Mouse (Mus musculus) mature B cell (primary cell): ENCODE results near the gene Xrcc3.

Experiments
- in situ Hi-C: fragments of 300-500 bp; cut with MboI; formaldehyde crosslinking; loops from 2 replicates; pipeline ENCODE4 v1.14.3; 2019

The Xrcc3 gene

DNA sequence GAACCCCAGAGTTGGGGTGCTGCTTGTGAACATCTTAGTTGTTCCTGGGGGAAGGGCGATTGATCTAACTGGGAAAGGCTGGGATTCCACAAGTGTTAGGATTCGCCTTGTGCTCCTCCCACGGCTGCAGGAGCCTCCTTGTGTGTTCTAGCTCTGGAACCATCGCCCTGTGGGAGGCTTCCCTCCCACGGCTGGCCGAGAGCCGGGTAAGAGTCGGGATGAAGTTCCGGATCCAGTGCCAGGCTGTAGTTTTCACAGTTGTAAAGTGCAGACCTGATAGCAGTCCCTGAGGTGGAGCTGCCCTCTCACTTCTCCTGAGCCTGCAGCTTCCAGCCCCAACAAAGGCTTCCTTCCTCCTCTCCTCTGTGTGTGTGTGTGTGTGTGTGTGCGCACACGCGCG, 2.9 kb upstream of the Xrcc3 start:
- in situ Hi-C loops, result no loop called here

DNA sequence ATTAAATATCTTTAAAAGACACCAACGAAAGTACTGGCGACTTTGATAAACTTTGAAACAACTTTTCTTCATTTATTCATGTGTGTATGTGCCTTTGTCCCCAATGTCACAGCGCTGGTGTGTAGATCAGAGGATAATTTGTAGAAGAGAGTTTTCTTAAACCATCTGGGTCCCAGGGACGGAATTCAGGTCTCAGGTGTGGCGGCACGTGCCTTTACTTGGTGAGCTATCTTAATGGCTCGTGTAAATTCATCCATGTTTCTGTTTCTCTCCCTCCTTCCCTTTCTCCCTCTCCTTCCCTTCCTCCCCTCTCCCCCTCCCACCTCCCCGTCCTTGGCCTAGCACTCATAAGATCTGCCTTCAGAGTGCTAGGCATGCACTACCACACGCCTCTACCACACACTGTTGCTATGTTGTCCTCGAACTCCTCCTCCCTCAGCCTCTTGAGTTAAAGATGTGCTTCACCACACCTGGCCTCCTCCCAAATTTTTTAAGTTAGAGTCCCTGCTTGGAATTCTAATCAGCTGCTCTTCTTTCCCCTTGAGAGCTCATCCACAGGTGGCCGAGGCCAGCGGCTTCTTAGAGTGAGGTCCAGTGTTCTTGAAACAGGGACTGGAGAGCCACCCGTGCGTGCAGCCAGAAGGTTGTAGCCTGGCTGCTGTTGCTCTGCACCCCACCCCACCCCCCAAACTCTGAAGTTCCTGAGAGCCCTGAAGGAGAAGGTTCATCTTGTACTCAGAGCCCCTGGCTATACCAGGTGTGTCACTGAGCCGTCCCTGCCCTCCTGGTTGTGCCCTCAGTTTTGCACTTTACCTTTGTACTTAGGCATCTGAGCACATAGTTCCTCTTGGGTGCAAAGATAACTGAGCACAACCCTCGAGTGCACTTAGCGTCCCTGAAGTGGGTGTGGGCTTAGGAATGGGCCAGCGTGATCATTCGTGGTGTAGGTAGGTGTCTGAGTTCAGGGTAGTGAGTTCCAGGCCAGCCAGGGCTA, 1.4 kb upstream of the Xrcc3 start:
- in situ Hi-C loops, result no loop called here

GRCm38 (mm10) chr12:111813111-111813765, 435 bp downstream of the Xrcc3 start:
- in situ Hi-C loops, result no loop called here

DNA sequence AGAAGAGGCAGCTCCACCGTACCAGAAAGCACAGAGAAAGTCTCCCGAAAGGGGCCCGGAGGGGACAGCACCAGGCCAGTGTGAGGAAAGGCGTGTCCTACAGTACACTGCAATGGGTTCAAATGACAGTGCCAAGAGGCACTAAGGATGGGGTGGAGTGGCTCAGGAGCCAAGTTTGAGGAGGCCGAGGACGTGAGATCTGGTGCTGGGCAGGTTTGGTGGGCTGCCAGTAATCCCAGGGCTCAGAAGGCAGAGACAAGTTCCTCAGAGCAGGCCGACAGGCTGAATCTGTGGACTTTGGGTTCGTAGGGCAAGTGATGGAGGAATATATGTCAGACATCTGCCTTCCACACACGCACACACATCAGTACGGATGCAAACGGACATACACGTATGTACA, 1.1 kb downstream of the Xrcc3 start:
- in situ Hi-C loops, result no loop called here

- in situ Hi-C loops, result no loop called here
Measured at GRCm38 (mm10) chr12:111812075-111812474, 1.6 kb downstream of the Xrcc3 start.

- in situ Hi-C loops, result no loop called here
Measured at GRCm38 (mm10) chr12:111809762-111810161, 3.9 kb downstream of the Xrcc3 start.

GRCm38 (mm10) chr12:111808775-111809174, 4.9 kb downstream of the Xrcc3 start:
- in situ Hi-C loops, result no loop called here

DNA sequence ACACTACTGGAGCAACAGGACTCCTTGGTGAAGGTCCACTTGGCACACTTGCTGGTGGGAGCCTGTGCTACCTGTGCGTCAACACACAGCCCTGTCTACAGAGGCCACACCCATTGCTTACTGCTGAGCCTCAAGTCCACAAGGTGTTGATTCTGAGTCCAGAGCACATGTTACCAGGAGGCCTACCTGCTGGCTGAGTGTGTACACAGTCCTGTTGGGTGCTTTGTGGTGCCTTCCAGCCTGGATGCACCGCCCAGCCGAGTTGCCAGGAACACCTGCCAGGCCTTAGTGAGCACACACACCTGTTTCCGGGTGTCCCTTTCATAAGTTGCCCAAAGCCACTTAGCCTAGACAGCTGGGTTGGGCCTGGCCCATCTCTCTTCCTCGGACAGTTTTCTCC, 10.1 kb downstream of the Xrcc3 start:
- in situ Hi-C loops, result no loop called here

GRCm38 (mm10) chr12:111800459-111801183, 13.1 kb downstream of the Xrcc3 start:
- in situ Hi-C loops, result no loop called here

GRCm38 (mm10) chr12:111798493-111798892, 15.2 kb downstream of the Xrcc3 start:
- in situ Hi-C loops, result no loop called here

- in situ Hi-C loops, result no loop called here
Measured at GRCm38 (mm10) chr12:111797251-111797650, 16.4 kb downstream of the Xrcc3 start.

GRCm38 (mm10) chr12:111795180-111795895, 18.3 kb downstream of the Xrcc3 start:
- in situ Hi-C loops, result no loop called here

DNA sequence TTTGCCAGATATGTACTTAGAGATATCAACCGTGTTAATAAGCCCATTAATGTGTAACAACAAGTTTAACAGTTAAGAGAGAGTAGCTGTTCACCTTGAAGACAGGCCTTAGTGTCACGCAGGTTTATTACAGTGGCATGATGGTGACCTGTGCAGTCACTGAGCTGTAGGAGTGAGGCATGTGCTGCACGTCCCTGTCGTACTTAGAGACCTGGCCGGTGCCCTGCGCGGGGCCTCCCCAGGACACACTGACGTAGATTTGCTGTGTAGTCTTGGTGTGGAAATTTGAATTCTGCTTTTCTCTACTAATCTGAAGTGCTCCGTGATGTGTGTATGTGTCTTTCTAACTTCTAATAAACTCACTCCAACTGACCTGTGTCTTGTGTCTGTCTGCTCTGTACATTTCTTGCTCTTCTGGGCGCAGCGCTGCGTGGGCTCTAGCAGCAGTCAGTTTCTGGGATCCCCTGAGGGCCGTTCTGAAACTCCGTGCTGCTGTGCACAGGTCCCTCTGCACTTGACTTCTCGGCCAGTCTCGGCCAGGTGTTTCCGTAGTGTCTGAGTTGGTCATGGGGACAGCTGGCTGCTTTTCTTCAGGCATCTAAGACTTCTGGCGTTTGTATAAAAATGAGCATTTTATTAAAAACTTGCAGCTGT, 19.0 kb downstream of the Xrcc3 start:
- in situ Hi-C loops, result no loop called here

- in situ Hi-C loops, result no loop called here
Measured at GRCm38 (mm10) chr12:111794102-111794501, 19.6 kb downstream of the Xrcc3 start.

- in situ Hi-C loops, result no loop called here
Measured at GRCm38 (mm10) chr12:111791474-111792104, 22.1 kb downstream of the Xrcc3 start.

DNA sequence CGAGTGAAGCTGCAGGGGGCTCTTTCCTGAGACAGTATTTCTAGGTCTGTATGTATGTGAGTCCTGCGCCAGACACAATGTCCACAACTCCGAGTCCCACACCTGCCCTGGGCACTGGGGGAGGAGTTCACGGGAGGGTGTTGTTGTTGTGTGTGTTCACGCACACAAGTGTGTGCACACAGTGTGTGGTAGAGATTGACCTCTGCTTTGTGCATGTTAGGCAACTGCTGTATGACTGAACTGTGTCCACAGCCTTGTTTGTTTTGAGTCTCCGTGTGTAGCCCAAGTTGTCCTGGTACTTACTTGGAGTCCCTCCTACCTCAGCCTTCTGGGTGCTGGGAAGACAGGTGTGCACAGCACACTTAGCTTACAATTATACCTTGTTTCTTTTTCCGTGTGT, 23.0 kb downstream of the Xrcc3 start:
- in situ Hi-C loops, result no loop called here

DNA sequence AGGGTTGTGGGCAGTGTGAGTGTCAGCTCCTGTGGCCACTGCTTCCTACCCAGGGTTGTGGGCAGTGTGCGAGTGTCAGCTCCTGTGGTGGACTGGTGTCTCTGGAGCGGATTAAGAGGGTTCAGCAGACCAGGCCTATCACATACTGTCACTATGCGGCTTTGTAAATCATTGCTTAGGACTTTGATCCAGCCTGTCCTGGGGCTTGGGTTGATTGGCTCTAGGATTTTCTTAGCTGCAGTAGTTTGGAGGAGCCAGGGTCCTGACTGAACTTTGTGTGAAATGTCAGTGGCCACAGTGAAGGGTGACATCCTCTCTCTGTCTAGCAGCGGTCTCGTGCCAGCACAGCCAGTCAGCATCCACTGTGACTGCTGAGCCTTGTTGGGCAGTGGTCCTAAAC, 23.6 kb downstream of the Xrcc3 start:
- in situ Hi-C loops, result no loop called here

DNA sequence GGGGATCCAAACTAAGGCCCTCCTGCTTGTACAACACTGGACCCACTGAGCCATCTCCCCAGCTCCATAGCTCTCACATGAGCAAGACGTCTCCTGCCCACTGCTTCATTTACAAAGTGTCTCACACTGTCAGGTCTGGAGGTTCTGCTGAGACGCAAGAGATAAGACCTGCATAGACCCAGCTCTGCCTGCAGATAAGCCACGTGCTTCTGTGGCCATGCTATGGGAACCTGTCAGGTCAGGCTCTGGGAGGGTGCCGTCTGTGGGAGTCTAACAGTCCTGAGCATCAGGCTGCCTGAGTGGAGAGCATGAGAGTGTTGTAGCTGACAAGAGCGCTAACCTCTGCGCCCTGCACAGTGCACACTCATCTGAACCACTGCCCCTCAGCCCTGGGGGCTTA, 26.7 kb downstream of the Xrcc3 start:
- in situ Hi-C loops, result no loop called here

- in situ Hi-C loops, result no loop called here
Measured at GRCm38 (mm10) chr12:111785174-111785573, 28.5 kb downstream of the Xrcc3 start.

GRCm38 (mm10) chr12:111779544-111779943, 34.1 kb downstream of the Xrcc3 start:
- in situ Hi-C loops, result no loop called here

GRCm38 (mm10) chr12:111777919-111778318, 35.8 kb downstream of the Xrcc3 start:
- in situ Hi-C loops, result no loop called here
